Mouse (Mus musculus) ES-Bruce4 (cell line): ENCODE results near the gene Egfem1. TPM values are rescaled to one million over a fixed set of nuclear protein-coding genes. Genes with fewer than 3 reads are reported as not detected.

Source experiments
- H3K27ac ChIP-seq: 2 replicates; pipeline ENCODE4 v1.5.1; 2012; ENCODE audit warnings: low read length, inconsistent platforms; ENCODE audit not compliant: insufficient read depth
- H3K27me3 ChIP-seq: 2 replicates; pipeline ENCODE4 v1.6.1; 2012; ENCODE audit warnings: mild to moderate bottlenecking, low read length, inconsistent platforms; ENCODE audit not compliant: control insufficient read depth, poor library complexity, insufficient read depth, severe bottlenecking
- H3K36me3 ChIP-seq: 2 replicates; pipeline ENCODE4 v1.6.1; 2012; ENCODE audit warnings: inconsistent platforms, mild to moderate bottlenecking, low read length, moderate library complexity; ENCODE audit not compliant: control insufficient read depth, poor library complexity, insufficient read depth, severe bottlenecking
- H3K4me1 ChIP-seq: one replicate; pipeline ENCODE4 v1.8.1; 2011; ENCODE audit warnings: low read length; ENCODE audit not compliant: control insufficient read depth, insufficient read depth
- H3K4me3 ChIP-seq: 2 replicates; pipeline ENCODE4 v1.5.1; 2011; ENCODE audit warnings: low read depth, mild to moderate bottlenecking, low read length
- H3K9ac ChIP-seq: 2 replicates; pipeline ENCODE4 v1.6.1; 2012; ENCODE audit warnings: low read depth, mild to moderate bottlenecking, inconsistent platforms; ENCODE audit not compliant: poor library complexity, severe bottlenecking
- H3K9me3 ChIP-seq: replicated peaks from 2 replicates; pipeline ENCODE4 v1.6.1; 2012; ENCODE audit warnings: mild to moderate bottlenecking, low read length, inconsistent platforms; ENCODE audit not compliant: control insufficient read depth, poor library complexity, insufficient read depth, severe bottlenecking
- CTCF ChIP-seq: IDR thresholded peaks from one replicate; pipeline ENCODE4 v1.8.1; 2011; ENCODE audit warnings: low read depth, low read length
- EP300 ChIP-seq: IDR thresholded peaks from 2 replicates; pipeline ENCODE4 v1.6.1; 2011; ENCODE audit warnings: low read depth, low read length; ENCODE audit not compliant: insufficient read depth
- POLR2A ChIP-seq: IDR thresholded peaks from one replicate; pipeline ENCODE4 v1.8.1; 2011; ENCODE audit warnings: low read length; ENCODE audit not compliant: insufficient read depth
- polyA plus RNA-seq: library from polyadenylated mRNA; stranded (reverse); fragments of >200 nt; gene quantifications from 2 replicates; pipeline ENCODE4 v1.2.4, GENCODE M21; 2011; ENCODE audit warnings: low read depth; ENCODE audit not compliant: missing spikeins, insufficient read depth, insufficient read length

The Egfem1 gene
- polyA plus RNA-seq, 1 experiment, result not detected

GRCm38 (mm10) chr3:29184486-29185241 is 102.8 kb downstream of the Egfem1 start:
- Histone ChIP-seq H3K36me3 (no peaks in the 10 kb centered on the region), H3K4me3 (no peak overlapping the region), H3K9me3 (no peaks in the 10 kb centered on the region), H3K27me3 (no peaks in the 10 kb centered on the region), H3K4me1 (no peaks in the 10 kb centered on the region), H3K9ac (no peak overlapping the region), H3K27ac (no peak overlapping the region)
- no peak for TF ChIP-seq POLR2A
- no peak for TF ChIP-seq EP300
- TF ChIP-seq CTCF, result no peak

- Histone ChIP-seq H3K9me3 (no peaks in the 10 kb centered on the region), H3K36me3 (no peaks in the 10 kb centered on the region), H3K4me3 (no peak overlapping the region), H3K9ac (no peak overlapping the region), H3K4me1 (no peaks in the 10 kb centered on the region), H3K27me3 (no peaks in the 10 kb centered on the region), H3K27ac (no peak overlapping the region)
- no peak for TF ChIP-seq CTCF
- TF ChIP-seq EP300, result no peak
- no peak for TF ChIP-seq POLR2A
Measured at GRCm38 (mm10) chr3:29190263-29190662, 108.4 kb downstream of the Egfem1 start.

- no peak for TF ChIP-seq EP300
- no peak for TF ChIP-seq POLR2A
- TF ChIP-seq CTCF, result no peak
- H3K27me3 ChIP-seq, result no peaks in the 10 kb centered on the region
- no peak overlapping the region for H3K9ac ChIP-seq
- H3K4me3 ChIP-seq, result no peak overlapping the region
- H3K4me1 ChIP-seq, result no peaks in the 10 kb centered on the region
- H3K27ac ChIP-seq, result no peak overlapping the region
- H3K36me3 ChIP-seq, result no peaks in the 10 kb centered on the region
- no peaks in the 10 kb centered on the region for H3K9me3 ChIP-seq
Measured at GRCm38 (mm10) chr3:29197727-29198512, 116.1 kb downstream of the Egfem1 start.

GRCm38 (mm10) chr3:29200601-29201000 is 118.8 kb downstream of the Egfem1 start:
- Histone ChIP-seq H3K4me3 (no peak overlapping the region), H3K9ac (no peak overlapping the region), H3K4me1 (no peaks in the 10 kb centered on the region), H3K27me3 (no peaks in the 10 kb centered on the region), H3K9me3 (no peaks in the 10 kb centered on the region), H3K27ac (no peak overlapping the region), H3K36me3 (no peaks in the 10 kb centered on the region)
- TF ChIP-seq CTCF (no peak), EP300 (no peak), POLR2A (no peak)

- no peaks in the 10 kb centered on the region for H3K4me1 ChIP-seq
- H3K27me3 ChIP-seq, result no peaks in the 10 kb centered on the region
- TF ChIP-seq POLR2A (no peak), CTCF (no peak), EP300 (no peak)
- H3K36me3 ChIP-seq, result no peaks in the 10 kb centered on the region
- H3K27ac ChIP-seq, result no peak overlapping the region
- H3K9me3 ChIP-seq, result no peaks in the 10 kb centered on the region
- H3K4me3 ChIP-seq, result no peak overlapping the region
- H3K9ac ChIP-seq, result no peak overlapping the region
Measured at GRCm38 (mm10) chr3:29202536-29202935, 120.7 kb downstream of the Egfem1 start.

GRCm38 (mm10) chr3:29222414-29222813 is 140.6 kb downstream of the Egfem1 start:
- H3K9ac ChIP-seq, result no peak overlapping the region
- TF ChIP-seq POLR2A (no peak), EP300 (no peak), CTCF (no peak)
- H3K27me3 ChIP-seq, result no peaks in the 10 kb centered on the region; the same call in 1 of the 2 replicates
- no peaks in the 10 kb centered on the region for H3K36me3 ChIP-seq
- H3K9me3 ChIP-seq, result no peaks in the 10 kb centered on the region
- H3K4me1 ChIP-seq, result no peaks in the 10 kb centered on the region
- no peak overlapping the region for H3K4me3 ChIP-seq
- H3K27ac ChIP-seq, result no peak overlapping the region
